Mouse (Mus musculus): ENCODE data around the gene Klkb1. TPM values are rescaled to one million over a fixed set of nuclear protein-coding genes. Genes with fewer than 3 reads are reported as not detected.

Gene Klkb1
- polyA plus RNA-seq, 1 experiment, result 0.08 TPM

GRCm38 (mm10) chr8:45321365-45321764 lies 26.7 kb upstream of the Klkb1 start:
- Histone ChIP-seq H3K4me3 (ENCODE audit: insufficient read depth, low read length) (no peak overlapping the region), H3K27ac (ENCODE audit: insufficient read depth, low read length) (no peak overlapping the region), H3K4me1 (ENCODE audit: control insufficient read depth, insufficient read depth, low read length) (no peaks in the 10 kb centered on the region)
- no peak for TF ChIP-seq POLR2A (IDR thresholded peaks at IDR 0.05; ENCODE audit: extremely low read depth, insufficient read depth, low read length)
- TF ChIP-seq CTCF (IDR thresholded peaks at IDR 0.05; ENCODE audit: extremely low read depth, insufficient read depth, low read length), result no peak

GRCm38 (mm10) chr8:45320930-45321329 lies 26.3 kb upstream of the Klkb1 start:
- no peak overlapping the region for H3K4me3 ChIP-seq (ENCODE audit: insufficient read depth, low read length)
- H3K27ac ChIP-seq (ENCODE audit: insufficient read depth, low read length), result no peak overlapping the region
- TF ChIP-seq CTCF (IDR thresholded peaks at IDR 0.05; ENCODE audit: extremely low read depth, insufficient read depth, low read length), result no peak
- TF ChIP-seq POLR2A (IDR thresholded peaks at IDR 0.05; ENCODE audit: extremely low read depth, insufficient read depth, low read length), result no peak
- no peaks in the 10 kb centered on the region for H3K4me1 ChIP-seq (ENCODE audit: control insufficient read depth, insufficient read depth, low read length)

- Histone ChIP-seq H3K4me3 (ENCODE audit: insufficient read depth, low read length) (no peak overlapping the region), H3K4me1 (ENCODE audit: control insufficient read depth, insufficient read depth, low read length) (no peaks in the 10 kb centered on the region), H3K27ac (ENCODE audit: insufficient read depth, low read length) (no peak overlapping the region)
- no peak for TF ChIP-seq CTCF (IDR thresholded peaks at IDR 0.05; ENCODE audit: extremely low read depth, insufficient read depth, low read length)
- no peak for TF ChIP-seq POLR2A (IDR thresholded peaks at IDR 0.05; ENCODE audit: extremely low read depth, insufficient read depth, low read length)
These were observed 16.3 kb upstream of the Klkb1 start for GRCm38 (mm10) chr8:45310967-45311366.

GRCm38 (mm10) chr8:45308366-45308765 lies 13.7 kb upstream of the Klkb1 start, which contains the start of gene Gm45753:
TSS of gene Gm45753 (minus strand) at chr8:45308466.
- no peak within 1 kb of the TSS for H3K27ac ChIP-seq (ENCODE audit: insufficient read depth, low read length)
- no peak for TF ChIP-seq POLR2A (IDR thresholded peaks at IDR 0.05; ENCODE audit: extremely low read depth, insufficient read depth, low read length)
- no peak for TF ChIP-seq CTCF (IDR thresholded peaks at IDR 0.05; ENCODE audit: extremely low read depth, insufficient read depth, low read length)
- H3K4me3 ChIP-seq (ENCODE audit: insufficient read depth, low read length), result no peak within 1 kb of the TSS
- H3K4me1 ChIP-seq (ENCODE audit: control insufficient read depth, insufficient read depth, low read length), result no peaks in the 10 kb centered on the region

GRCm38 (mm10) chr8:45305479-45305878 lies 10.8 kb upstream of the Klkb1 start:
- no peaks in the 10 kb centered on the region for H3K4me1 ChIP-seq (ENCODE audit: control insufficient read depth, insufficient read depth, low read length)
- no peak overlapping the region for H3K27ac ChIP-seq (ENCODE audit: insufficient read depth, low read length)
- H3K4me3 ChIP-seq (ENCODE audit: insufficient read depth, low read length), result no peak overlapping the region
- no peak for TF ChIP-seq POLR2A (IDR thresholded peaks at IDR 0.05; ENCODE audit: extremely low read depth, insufficient read depth, low read length)
- no peak for TF ChIP-seq CTCF (IDR thresholded peaks at IDR 0.05; ENCODE audit: extremely low read depth, insufficient read depth, low read length)

- Histone ChIP-seq H3K27ac (ENCODE audit: insufficient read depth, low read length) (no peak overlapping the region), H3K4me1 (ENCODE audit: control insufficient read depth, insufficient read depth, low read length) (no peaks in the 10 kb centered on the region), H3K4me3 (ENCODE audit: insufficient read depth, low read length) (no peak overlapping the region)
- no peak for TF ChIP-seq POLR2A (IDR thresholded peaks at IDR 0.05; ENCODE audit: extremely low read depth, insufficient read depth, low read length)
These were observed 9.7 kb upstream of the Klkb1 start for GRCm38 (mm10) chr8:45304354-45304753.

- Histone ChIP-seq H3K4me3 (ENCODE audit: insufficient read depth, low read length) (no peak overlapping the region), H3K27ac (ENCODE audit: insufficient read depth, low read length) (no peak overlapping the region), H3K4me1 (ENCODE audit: control insufficient read depth, insufficient read depth, low read length) (no peaks in the 10 kb centered on the region)
- no peak for TF ChIP-seq POLR2A (IDR thresholded peaks at IDR 0.05; ENCODE audit: extremely low read depth, insufficient read depth, low read length)
- no peak for TF ChIP-seq CTCF (IDR thresholded peaks at IDR 0.05; ENCODE audit: extremely low read depth, insufficient read depth, low read length)
These were observed 7.7 kb upstream of the Klkb1 start for GRCm38 (mm10) chr8:45302390-45302789.

- H3K4me1 ChIP-seq (ENCODE audit: control insufficient read depth, insufficient read depth, low read length), result no peaks in the 10 kb centered on the region
- no peak for TF ChIP-seq CTCF (IDR thresholded peaks at IDR 0.05; ENCODE audit: extremely low read depth, insufficient read depth, low read length)
- H3K27ac ChIP-seq (ENCODE audit: insufficient read depth, low read length), result no peak overlapping the region
- H3K4me3 ChIP-seq (ENCODE audit: insufficient read depth, low read length), result no peak overlapping the region
These were observed 617 bp upstream of the Klkb1 start for GRCm38 (mm10) chr8:45295276-45295675.

- H3K27ac ChIP-seq (ENCODE audit: insufficient read depth, low read length), result no peak overlapping the region
- H3K4me1 ChIP-seq (ENCODE audit: control insufficient read depth, insufficient read depth, low read length), result no peaks in the 10 kb centered on the region
- TF ChIP-seq CTCF (IDR thresholded peaks at IDR 0.05; ENCODE audit: extremely low read depth, insufficient read depth, low read length) (no peak), POLR2A (IDR thresholded peaks at IDR 0.05; ENCODE audit: extremely low read depth, insufficient read depth, low read length) (no peak)
- H3K4me3 ChIP-seq (ENCODE audit: insufficient read depth, low read length), result no peak overlapping the region
These were observed 2.9 kb downstream of the Klkb1 start for GRCm38 (mm10) chr8:45291790-45292189.

- Histone ChIP-seq H3K4me3 (ENCODE audit: insufficient read depth, low read length) (no peak overlapping the region), H3K4me1 (ENCODE audit: control insufficient read depth, insufficient read depth, low read length) (no peaks in the 10 kb centered on the region), H3K27ac (ENCODE audit: insufficient read depth, low read length) (no peak overlapping the region)
- TF ChIP-seq POLR2A (IDR thresholded peaks at IDR 0.05; ENCODE audit: extremely low read depth, insufficient read depth, low read length), result no peak
- no peak for TF ChIP-seq CTCF (IDR thresholded peaks at IDR 0.05; ENCODE audit: extremely low read depth, insufficient read depth, low read length)
These were observed 13.0 kb downstream of the Klkb1 start for GRCm38 (mm10) chr8:45281630-45282029.

- Histone ChIP-seq H3K4me1 (ENCODE audit: control insufficient read depth, insufficient read depth, low read length) (no peaks in the 10 kb centered on the region), H3K4me3 (ENCODE audit: insufficient read depth, low read length) (no peak overlapping the region), H3K27ac (ENCODE audit: insufficient read depth, low read length) (no peak overlapping the region)
- TF ChIP-seq POLR2A (IDR thresholded peaks at IDR 0.05; ENCODE audit: extremely low read depth, insufficient read depth, low read length) (no peak), CTCF (IDR thresholded peaks at IDR 0.05; ENCODE audit: extremely low read depth, insufficient read depth, low read length) (no peak)
These were observed 17.2 kb downstream of the Klkb1 start for GRCm38 (mm10) chr8:45277453-45277852.

Measured in cortical plate, adult 2 months (tissue).